ENCODE assay signal across 11 mouse cellular contexts in genomic region chr16:97977277-97977676, GRCm38 (mm10).
"Had no signal": no experiment of that assay in that cellular context is flagged by ENCODE, and none has a peak within 500 bp of the region (broad histone marks: within the 10 kb centered on the region; RNA-seq: fewer than 3 reads in every experiment).

No protein-coding gene starts in this region.

- H3K4me3 ChIP-seq: intestine, embryonic 15.5 days; limb, embryonic 15.5 days had no signal

- ATAC-seq: intestine, embryonic 15.5 days; midbrain, embryonic 16.5 days had no signal

- H3K27me3 ChIP-seq: intestine, embryonic 15.5 days; limb, embryonic 15.5 days had no signal

- H3K36me3 ChIP-seq: intestine, embryonic 15.5 days; limb, embryonic 15.5 days had no signal

- H3K4me1 ChIP-seq: intestine, embryonic 15.5 days; limb, embryonic 15.5 days had no signal

- H3K27ac ChIP-seq: intestine, embryonic 15.5 days; limb, embryonic 15.5 days; macrophage; stomach, postnatal 0 days had no signal

- H3K9ac ChIP-seq: intestine, embryonic 15.5 days; limb, embryonic 15.5 days; lung, embryonic 14.5 days had no signal

- DNase-seq: kidney, adult 18-20 months; kidney, postnatal 10 days; lung, embryonic 14.5 days; lung, postnatal 10 days; thymus, postnatal 4 days had no signal

- H3K9me3 ChIP-seq: intestine, embryonic 15.5 days; limb, embryonic 15.5 days had no signal

- H3K4me2 ChIP-seq: intestine, embryonic 15.5 days; limb, embryonic 15.5 days; lung, embryonic 14.5 days; midbrain, embryonic 11.5 days had no signal
